Mouse (Mus musculus): Measurements from ENCODE around the gene Adh6b. TPM values are rescaled to one million over a fixed set of nuclear protein-coding genes. Genes with fewer than 3 reads are reported as not detected.
"Not testable (repeated sequence)": the region's sequence is repeated elsewhere in the genome, so short reads cannot be mapped to it uniquely, and the experiment has no call there.

The Adh6b gene
- polyA plus RNA-seq, 1 experiment from 2014 or later = not detected

- no peak for TF ChIP-seq CTCF (IDR thresholded peaks at IDR 0.05; ENCODE audit: low read depth)
- no peak overlapping the region for H3K4me3 ChIP-seq (ENCODE audit: low read depth, low read length)
- 81% methylated on average over 1 of the region's 1 CpGs for WGBS
- no peaks in the 10 kb centered on the region for H3K9me3 ChIP-seq (ENCODE audit: control insufficient read depth)
- no peaks in the 10 kb centered on the region for H3K4me1 ChIP-seq (replicated peaks; ENCODE audit: control insufficient read depth, insufficient read depth, low read length)
- H3K4me2 ChIP-seq (replicated peaks; ENCODE audit: low read depth) = no peak overlapping the region
- H3K36me3 ChIP-seq (ENCODE audit: control insufficient read depth, insufficient read depth) = no peaks in the 10 kb centered on the region
- no peak for ATAC-seq
- H3K27me3 ChIP-seq (replicated peaks; ENCODE audit: control insufficient read depth, insufficient read depth, low read length) = no peaks in the 10 kb centered on the region
- H3K27ac ChIP-seq (ENCODE audit: low read depth, low read length) = no peak overlapping the region
- no peak overlapping the region for H3K9ac ChIP-seq (ENCODE audit: low read depth, low read length)
Observed at GRCm38 (mm10) chr3:138369546-138369945, 28.0 kb downstream of the Adh6b start.

GRCm38 (mm10) chr3:138370289-138370688, 28.7 kb downstream of the Adh6b start:
- H3K27ac ChIP-seq (ENCODE audit: low read depth, low read length); H3K36me3 ChIP-seq (ENCODE audit: control insufficient read depth, insufficient read depth); ATAC-seq; H3K4me3 ChIP-seq (ENCODE audit: low read depth, low read length); H3K4me2 ChIP-seq (replicated peaks; ENCODE audit: low read depth); H3K9ac ChIP-seq (ENCODE audit: low read depth, low read length); H3K9me3 ChIP-seq (ENCODE audit: control insufficient read depth); H3K4me1 ChIP-seq (replicated peaks; ENCODE audit: control insufficient read depth, insufficient read depth, low read length); H3K27me3 ChIP-seq (replicated peaks; ENCODE audit: control insufficient read depth, insufficient read depth, low read length): not testable (repeated sequence)
- 61% methylated on average over 4 of the region's 4 CpGs for WGBS

- Histone ChIP-seq H3K4me1 (replicated peaks; ENCODE audit: control insufficient read depth, insufficient read depth, low read length) (no peaks in the 10 kb centered on the region), H3K4me2 (replicated peaks; ENCODE audit: low read depth) (no peak overlapping the region), H3K36me3 (ENCODE audit: control insufficient read depth, insufficient read depth) (no peaks in the 10 kb centered on the region), H3K9me3 (ENCODE audit: control insufficient read depth) (no peaks in the 10 kb centered on the region), H3K27ac (ENCODE audit: low read depth, low read length) (no peak overlapping the region), H3K9ac (ENCODE audit: low read depth, low read length) (no peak overlapping the region), H3K4me3 (ENCODE audit: low read depth, low read length) (no peak overlapping the region), H3K27me3 (replicated peaks; ENCODE audit: control insufficient read depth, insufficient read depth, low read length) (no peaks in the 10 kb centered on the region)
- peak; percentile 33; the same call in 1 of the 2 replicates for ATAC-seq
- WGBS = 72% methylated on average over 4 of the region's 4 CpGs
- no peak for TF ChIP-seq CTCF (IDR thresholded peaks at IDR 0.05; ENCODE audit: low read depth)
Observed at GRCm38 (mm10) chr3:138373920-138374319, 32.3 kb downstream of the Adh6b start.

GRCm38 (mm10) chr3:138375148-138375547, 33.6 kb downstream of the Adh6b start:
- Histone ChIP-seq H3K9ac (ENCODE audit: low read depth, low read length) (no peak overlapping the region), H3K4me1 (replicated peaks; ENCODE audit: control insufficient read depth, insufficient read depth, low read length) (no peaks in the 10 kb centered on the region), H3K27ac (ENCODE audit: low read depth, low read length) (no peak overlapping the region), H3K4me3 (ENCODE audit: low read depth, low read length) (no peak overlapping the region), H3K27me3 (replicated peaks; ENCODE audit: control insufficient read depth, insufficient read depth, low read length) (no peaks in the 10 kb centered on the region), H3K9me3 (ENCODE audit: control insufficient read depth) (no peaks in the 10 kb centered on the region), H3K36me3 (ENCODE audit: control insufficient read depth, insufficient read depth) (no peaks in the 10 kb centered on the region), H3K4me2 (replicated peaks; ENCODE audit: low read depth) (no peak overlapping the region)
- WGBS = 68% methylated on average over 2 of the region's 2 CpGs
- no peak for ATAC-seq
- TF ChIP-seq CTCF (IDR thresholded peaks at IDR 0.05; ENCODE audit: low read depth) = no peak

GRCm38 (mm10) chr3:138381133-138381532, 39.6 kb downstream of the Adh6b start:
- no peak for ATAC-seq
- no peak overlapping the region for H3K27ac ChIP-seq (ENCODE audit: low read depth, low read length)
- H3K9me3 ChIP-seq (ENCODE audit: control insufficient read depth) = no peaks in the 10 kb centered on the region
- no peak overlapping the region for H3K4me2 ChIP-seq (replicated peaks; ENCODE audit: low read depth)
- H3K4me3 ChIP-seq (ENCODE audit: low read depth, low read length) = no peak overlapping the region
- no peaks in the 10 kb centered on the region for H3K36me3 ChIP-seq (ENCODE audit: control insufficient read depth, insufficient read depth)
- no peak for TF ChIP-seq CTCF (IDR thresholded peaks at IDR 0.05; ENCODE audit: low read depth)
- 19% methylated on average over 3 of the region's 3 CpGs for WGBS
- no peak overlapping the region for H3K9ac ChIP-seq (ENCODE audit: low read depth, low read length)
- no peaks in the 10 kb centered on the region for H3K4me1 ChIP-seq (replicated peaks; ENCODE audit: control insufficient read depth, insufficient read depth, low read length)
- H3K27me3 ChIP-seq (replicated peaks; ENCODE audit: control insufficient read depth, insufficient read depth, low read length) = no peaks in the 10 kb centered on the region

- no peak for TF ChIP-seq CTCF (IDR thresholded peaks at IDR 0.05; ENCODE audit: low read depth)
- Histone ChIP-seq H3K9me3 (ENCODE audit: control insufficient read depth) (no peaks in the 10 kb centered on the region), H3K4me1 (replicated peaks; ENCODE audit: control insufficient read depth, insufficient read depth, low read length) (no peaks in the 10 kb centered on the region), H3K27ac (ENCODE audit: low read depth, low read length) (no peak overlapping the region), H3K36me3 (ENCODE audit: control insufficient read depth, insufficient read depth) (no peaks in the 10 kb centered on the region), H3K4me2 (replicated peaks; ENCODE audit: low read depth) (no peak overlapping the region), H3K9ac (ENCODE audit: low read depth, low read length) (no peak overlapping the region), H3K27me3 (replicated peaks; ENCODE audit: control insufficient read depth, insufficient read depth, low read length) (no peaks in the 10 kb centered on the region), H3K4me3 (ENCODE audit: low read depth, low read length) (no peak overlapping the region)
- no peak for ATAC-seq
- WGBS = 88% methylated on average over 6 of the region's 6 CpGs
Observed at GRCm38 (mm10) chr3:138387155-138387554, 45.6 kb downstream of the Adh6b start.

- WGBS = 75% methylated on average over 3 of the region's 3 CpGs
- ATAC-seq = no peak
- Histone ChIP-seq H3K4me3 (ENCODE audit: low read depth, low read length) (no peak overlapping the region), H3K9me3 (ENCODE audit: control insufficient read depth) (no peaks in the 10 kb centered on the region), H3K27ac (ENCODE audit: low read depth, low read length) (no peak overlapping the region), H3K4me1 (replicated peaks; ENCODE audit: control insufficient read depth, insufficient read depth, low read length) (no peaks in the 10 kb centered on the region), H3K36me3 (ENCODE audit: control insufficient read depth, insufficient read depth) (no peaks in the 10 kb centered on the region), H3K27me3 (replicated peaks; ENCODE audit: control insufficient read depth, insufficient read depth, low read length) (no peaks in the 10 kb centered on the region), H3K9ac (ENCODE audit: low read depth, low read length) (no peak overlapping the region), H3K4me2 (replicated peaks; ENCODE audit: low read depth) (no peak overlapping the region)
- TF ChIP-seq CTCF (IDR thresholded peaks at IDR 0.05; ENCODE audit: low read depth) = no peak
Observed at GRCm38 (mm10) chr3:138404872-138405271, 63.3 kb downstream of the Adh6b start.
